Mouse (Mus musculus): ENCODE data around the gene Dag1. TPM values are rescaled to one million over a fixed set of nuclear protein-coding genes. Genes with fewer than 3 reads are reported as not detected.

The Dag1 gene
- total RNA-seq, 1 experiment, result 134 TPM

DNA sequence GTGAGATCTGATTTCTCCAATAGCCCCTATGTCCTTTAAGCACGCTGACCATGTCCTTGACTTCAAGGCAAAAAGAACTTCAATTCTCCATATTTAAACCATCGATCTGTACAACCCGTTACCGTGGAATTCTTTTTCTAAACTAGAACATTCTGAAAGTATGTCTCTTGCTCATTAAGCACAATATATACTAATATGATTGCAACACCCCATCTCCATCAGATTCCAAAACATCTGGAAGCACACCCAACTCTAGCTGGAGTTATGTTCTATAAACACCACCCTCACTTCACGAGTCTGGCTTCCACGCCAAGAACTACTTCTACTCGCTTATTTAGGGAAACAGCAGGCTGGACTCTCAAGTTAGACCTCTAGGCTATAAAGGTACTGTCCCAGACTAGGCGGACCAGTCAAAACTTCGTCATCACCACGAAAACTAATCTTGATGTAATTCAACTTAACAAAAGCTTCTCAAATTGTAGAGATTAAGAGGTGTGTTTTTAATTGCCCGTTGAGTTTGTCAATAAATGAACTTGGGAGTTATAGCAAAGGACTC, 1.2 kb downstream of the Dag1 start:
- Histone ChIP-seq H3K4me3 (ENCODE audit: insufficient read depth in 1 of 2, low read depth in 1 of 2, low read length in 2 of 2, poor library complexity in 1 of 2, severe bottlenecking in 1 of 2) (peak overlapping the region; percentile 83 to 91), H3K4me1 (ENCODE audit: control insufficient read depth in 2 of 2, insufficient read depth in 2 of 2, low read length in 2 of 2, poor library complexity in 1 of 2) (peaks cover 8 to 17% of the 10 kb centered on the region in 2 experiments; a peak in 3 of 4 replicates), H3K9me3 (ENCODE audit: control insufficient read depth, insufficient read depth, low read depth, low read length) (no peaks in the 10 kb centered on the region), H3K27ac (ENCODE audit: insufficient read depth, low read depth, low read length, poor library complexity, severe bottlenecking) (no peak overlapping the region; the same call in 1 of the 2 replicates), H3K9ac (ENCODE audit: insufficient read depth, low read depth, low read length, poor library complexity, severe bottlenecking) (peak overlapping the region; percentile 92), H3K36me3 (ENCODE audit: control insufficient read depth, insufficient read depth, low read length, poor library complexity, severe bottlenecking) (0 out of 2 replicates have a peak, but pooled peaks cover 3% of the 10 kb centered on the region)
- in situ Hi-C loops (cut with MboI; ENCODE audit: low sequenced_read_pairs in 2 of 2, unreplicated experiment in 2 of 2), result no loop called here
- TF ChIP-seq HCFC1 (IDR thresholded peaks at IDR 0.05; ENCODE audit: borderline replicate concordance, insufficient read depth, low read length) (no peak), MAFK (IDR thresholded peaks at IDR 0.05; ENCODE audit: insufficient read depth, low read depth, low read length) (no peak), ZNF384 (IDR thresholded peaks at IDR 0.05; ENCODE audit: low read depth, low read length) (no peak), CHD2 (IDR thresholded peaks at IDR 0.05; ENCODE audit: low read depth, low read length) (no peak), ZC3H11A (IDR thresholded peaks at IDR 0.05; ENCODE audit: borderline replicate concordance, low read depth, low read length) (no peak)
- no peak for DNase-seq (ENCODE audit: low read depth, low spot score)

DNA sequence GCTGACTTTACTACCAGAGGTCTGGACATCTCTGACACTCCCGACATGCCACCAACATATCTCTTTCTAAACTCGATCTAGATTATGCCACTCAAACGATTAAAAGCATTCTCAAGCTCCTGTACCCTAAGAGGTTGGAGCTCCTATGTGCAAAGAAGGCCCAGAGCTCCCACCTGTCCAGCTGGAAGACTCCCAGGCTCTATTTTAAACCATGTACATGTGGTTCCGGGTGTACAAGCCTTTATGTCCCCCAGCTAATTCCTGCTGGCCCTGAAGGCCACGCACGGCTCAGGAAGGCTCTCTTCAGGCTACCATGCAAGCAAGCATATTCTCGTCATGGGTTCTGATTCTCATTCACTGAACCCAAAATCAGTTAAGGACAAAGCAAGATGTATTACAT, 1.9 kb downstream of the Dag1 start:
- H3K27ac ChIP-seq (ENCODE audit: insufficient read depth, low read depth, low read length, poor library complexity, severe bottlenecking), result no peak overlapping the region
- H3K4me3 ChIP-seq (ENCODE audit: insufficient read depth in 1 of 2, low read depth in 1 of 2, low read length in 2 of 2, poor library complexity in 1 of 2, severe bottlenecking in 1 of 2), result peak overlapping the region; percentile 83 to 91
- peak overlapping the region; percentile 41; the same call in 1 of the 2 replicates for H3K9ac ChIP-seq (ENCODE audit: insufficient read depth, low read depth, low read length, poor library complexity, severe bottlenecking)
- H3K4me1 ChIP-seq (ENCODE audit: control insufficient read depth in 2 of 2, insufficient read depth in 2 of 2, low read length in 2 of 2, poor library complexity in 1 of 2), result peaks cover 8 to 14% of the 10 kb centered on the region in 2 experiments; a peak in 3 of 4 replicates
- 0 out of 2 replicates have a peak, but pooled peaks cover 3% of the 10 kb centered on the region for H3K36me3 ChIP-seq (ENCODE audit: control insufficient read depth, insufficient read depth, low read length, poor library complexity, severe bottlenecking)
- no peak for TF ChIP-seq HCFC1 (IDR thresholded peaks at IDR 0.05; ENCODE audit: borderline replicate concordance, insufficient read depth, low read length)
- TF ChIP-seq ZNF384 (IDR thresholded peaks at IDR 0.05; ENCODE audit: low read depth, low read length), result no peak
- no peak for TF ChIP-seq CHD2 (IDR thresholded peaks at IDR 0.05; ENCODE audit: low read depth, low read length)
- no peak for TF ChIP-seq MAFK (IDR thresholded peaks at IDR 0.05; ENCODE audit: insufficient read depth, low read depth, low read length)
- no peak for TF ChIP-seq ZC3H11A (IDR thresholded peaks at IDR 0.05; ENCODE audit: borderline replicate concordance, low read depth, low read length)
- H3K9me3 ChIP-seq (ENCODE audit: control insufficient read depth, insufficient read depth, low read depth, low read length), result no peaks in the 10 kb centered on the region
- in situ Hi-C loops (cut with MboI; ENCODE audit: low sequenced_read_pairs in 2 of 2, unreplicated experiment in 2 of 2), result no loop called here
- no peak for DNase-seq (ENCODE audit: low read depth, low spot score)

DNA sequence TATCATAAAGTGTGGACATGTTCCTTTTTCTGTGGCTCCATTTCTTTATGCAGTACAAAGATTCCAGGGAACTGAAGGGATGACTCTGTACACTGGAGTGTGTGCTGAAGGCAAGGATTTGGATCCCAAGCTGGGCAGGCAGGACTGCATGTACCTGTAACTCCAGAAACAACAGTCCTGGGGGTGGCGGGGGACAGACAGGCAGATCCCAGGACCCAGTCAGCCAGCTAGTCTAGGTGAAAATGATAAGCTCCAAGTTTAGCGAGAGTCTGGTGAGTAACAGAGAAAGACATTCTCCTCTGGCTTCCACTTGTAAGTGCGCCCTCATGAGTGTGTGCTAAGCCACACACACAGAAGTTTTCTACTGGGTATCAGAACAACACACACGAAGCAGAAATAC, 3.2 kb downstream of the Dag1 start:
- Histone ChIP-seq H3K4me1 (ENCODE audit: control insufficient read depth in 2 of 2, insufficient read depth in 2 of 2, low read length in 2 of 2, poor library complexity in 1 of 2) (peaks cover 10 to 12% of the 10 kb centered on the region in 2 experiments; a peak in 3 of 4 replicates), H3K9me3 (ENCODE audit: control insufficient read depth, insufficient read depth, low read depth, low read length) (no peaks in the 10 kb centered on the region), H3K36me3 (ENCODE audit: control insufficient read depth, insufficient read depth, low read length, poor library complexity, severe bottlenecking) (0 out of 2 replicates have a peak, but pooled peaks cover 3% of the 10 kb centered on the region), H3K27ac (ENCODE audit: insufficient read depth, low read depth, low read length, poor library complexity, severe bottlenecking) (no peak overlapping the region), H3K9ac (ENCODE audit: insufficient read depth, low read depth, low read length, poor library complexity, severe bottlenecking) (no peak overlapping the region), H3K4me3 (ENCODE audit: insufficient read depth in 1 of 2, low read depth in 1 of 2, low read length in 2 of 2, poor library complexity in 1 of 2, severe bottlenecking in 1 of 2) (no peak overlapping the region; a peak in 1 of 4 replicates)
- in situ Hi-C loops (cut with MboI; ENCODE audit: low sequenced_read_pairs in 2 of 2, unreplicated experiment in 2 of 2), result no loop called here
- DNase-seq (ENCODE audit: low read depth, low spot score), result no peak
- TF ChIP-seq MAFK (IDR thresholded peaks at IDR 0.05; ENCODE audit: insufficient read depth, low read depth, low read length) (no peak), ZC3H11A (IDR thresholded peaks at IDR 0.05; ENCODE audit: borderline replicate concordance, low read depth, low read length) (no peak), HCFC1 (IDR thresholded peaks at IDR 0.05; ENCODE audit: borderline replicate concordance, insufficient read depth, low read length) (no peak), CHD2 (IDR thresholded peaks at IDR 0.05; ENCODE audit: low read depth, low read length) (no peak), ZNF384 (IDR thresholded peaks at IDR 0.05; ENCODE audit: low read depth, low read length) (no peak)

DNA sequence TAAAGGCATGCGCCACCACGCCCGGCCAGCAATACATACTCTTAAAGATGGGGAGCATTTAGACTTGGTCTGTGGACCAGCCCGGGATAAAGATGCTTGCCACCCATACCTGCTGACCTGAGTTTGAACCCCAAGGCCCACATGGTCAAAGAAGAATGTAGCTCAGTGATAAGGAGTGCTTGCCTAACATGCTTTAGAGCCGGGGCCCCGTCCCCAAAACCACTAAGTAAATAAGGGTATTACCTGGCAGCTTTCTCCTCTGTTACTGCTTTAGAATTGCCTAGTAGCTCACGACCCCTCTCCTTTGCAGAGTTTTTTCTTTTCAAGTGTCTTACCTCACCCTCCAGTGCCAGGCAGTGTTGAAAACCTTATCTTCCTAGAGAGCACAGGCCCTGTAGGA, 11.0 kb downstream of the Dag1 start:
- TF ChIP-seq ZNF384 (IDR thresholded peaks at IDR 0.05; ENCODE audit: low read depth, low read length) (no peak), ZC3H11A (IDR thresholded peaks at IDR 0.05; ENCODE audit: borderline replicate concordance, low read depth, low read length) (no peak), CHD2 (IDR thresholded peaks at IDR 0.05; ENCODE audit: low read depth, low read length) (no peak), MAFK (IDR thresholded peaks at IDR 0.05; ENCODE audit: insufficient read depth, low read depth, low read length) (no peak), HCFC1 (IDR thresholded peaks at IDR 0.05; ENCODE audit: borderline replicate concordance, insufficient read depth, low read length) (no peak)
- H3K9me3 ChIP-seq (ENCODE audit: control insufficient read depth, insufficient read depth, low read depth, low read length), result no peaks in the 10 kb centered on the region
- peaks cover 3 to 6% of the 10 kb centered on the region in 2 experiments; a peak in 1 of 4 replicates for H3K4me1 ChIP-seq (ENCODE audit: control insufficient read depth in 2 of 2, insufficient read depth in 2 of 2, low read length in 2 of 2, poor library complexity in 1 of 2)
- in situ Hi-C loops (cut with MboI; ENCODE audit: low sequenced_read_pairs in 2 of 2, unreplicated experiment in 2 of 2), result no loop called here
- no peak overlapping the region for H3K27ac ChIP-seq (ENCODE audit: insufficient read depth, low read depth, low read length, poor library complexity, severe bottlenecking)
- no peak overlapping the region for H3K4me3 ChIP-seq (ENCODE audit: insufficient read depth in 1 of 2, low read depth in 1 of 2, low read length in 2 of 2, poor library complexity in 1 of 2, severe bottlenecking in 1 of 2)
- DNase-seq (ENCODE audit: low read depth, low spot score), result no peak
- peaks cover 16% of the 10 kb centered on the region for H3K36me3 ChIP-seq (ENCODE audit: control insufficient read depth, insufficient read depth, low read length, poor library complexity, severe bottlenecking)
- no peak overlapping the region for H3K9ac ChIP-seq (ENCODE audit: insufficient read depth, low read depth, low read length, poor library complexity, severe bottlenecking)

Measured in ES-E14 (cell line).